8 mouse cellular contexts compared by ENCODE assay signal in genomic region chr17:24169317-24170065, GRCm38 (mm10). TPM values are rescaled to one million over a fixed set of nuclear protein-coding genes. Genes with fewer than 3 reads are reported as not detected.
DNase-seq lines count a peak whose midpoint lies in the region; ATAC-seq lines count a peak whose summit lies in the region.

Atp6v0c (minus strand) TSS chr17:24169702.

- peak; percentile 96 for DNase-seq in R1 (ENCODE audit: low read depth, low spot score)
- DNase-seq in cerebellum, postnatal 25 days = peak; percentile 98 to 99
- DNase-seq in frontal cortex, postnatal 36 days (ENCODE audit: low spot score in 2 of 2) = peak; percentile 97
- peak; percentile 94 for DNase-seq in left cerebral cortex, adult 11 months (ENCODE audit: low spot score)
- peak; percentile 94 to 95 for DNase-seq in lung, postnatal 4 days
- peak; percentile 94 for DNase-seq in retina, postnatal 7 days (ENCODE audit: low read depth, low spot score)
- DNase-seq in urinary bladder, adult 2 months (ENCODE audit: low spot score) = peak; percentile 95

- peak within 1 kb of the TSS; percentile 100 for H3K27ac ChIP-seq in hindbrain, embryonic 15.5 days (replicated peaks)

- H3K9ac ChIP-seq in hindbrain, embryonic 15.5 days = peak within 1 kb of the TSS; percentile 98

- H3K4me1 ChIP-seq in hindbrain, embryonic 15.5 days (replicated peaks) = peaks cover 38% of the 10 kb centered on the region

- peak within 1 kb of the TSS; percentile 77 for H3K4me2 ChIP-seq in hindbrain, embryonic 15.5 days

- H3K4me3 ChIP-seq in hindbrain, embryonic 15.5 days = peak within 1 kb of the TSS; percentile 98

- no peaks in the 10 kb centered on the region for H3K9me3 ChIP-seq in hindbrain, embryonic 15.5 days

- H3K36me3 ChIP-seq in hindbrain, embryonic 15.5 days = peaks cover 13% of the 10 kb centered on the region; the same call in 1 of the 2 replicates

- ATAC-seq in hindbrain, embryonic 15.5 days (ENCODE audit: low FRiP score, low read depth) = peak; percentile 90

- H3K27me3 ChIP-seq in hindbrain, embryonic 15.5 days = no peaks in the 10 kb centered on the region

- under 1% methylated on average over 58 of the region's 58 CpGs for WGBS in hindbrain, embryonic 15.5 days

RNA-seq across cellular contexts. Expression of gene Atp6v0c, which starts in this region (rescaled TPM):
- polyA plus RNA-seq in hindbrain, embryonic 15.5 days (2015; fragmentation: Nextera tagmentation; extraction: Ambion mirVana) = 1,386 and 1,520 TPM in 2 replicates
- 460 and 497 TPM in 2 replicates for polyA plus RNA-seq in urinary bladder, adult 2 months (2012; rRNA removed)

Comparison
In these comparisons a context has a peak if more than half of its experiments do, and no peak if none do; other contexts are left out.
1. Peak in every context shown above with its lines: DNase-seq, ATAC-seq, H3K4me3 ChIP-seq and H3K27ac ChIP-seq.